Comparison of ENCODE assay signal across 8 mouse cellular contexts in genomic region chr19:42147170-42147768, GRCm38 (mm10). TPM values are rescaled to one million over a fixed set of nuclear protein-coding genes. Genes with fewer than 3 reads are reported as not detected.
DNase-seq lines count a peak whose midpoint lies in the region; ATAC-seq and TF ChIP-seq lines count a peak whose summit lies in the region.

TSS of gene Marveld1 (plus strand) at chr19:42147400.

- H3K9me3 ChIP-seq in E14TG2a.4 (ENCODE audit: low read length) = no peaks in the 10 kb centered on the region
- H3K9me3 ChIP-seq in forebrain, embryonic 13.5 days (replicated peaks) = no peaks in the 10 kb centered on the region

- peak within 1 kb of the TSS; percentile 77 for H3K9ac ChIP-seq in forebrain, embryonic 13.5 days

- H3K4me2 ChIP-seq in forebrain, embryonic 13.5 days = peak within 1 kb of the TSS; percentile 85

- DNase-seq in heart, postnatal 10 days = peak; percentile 86 to 88
- DNase-seq in kidney, postnatal 25 days = peak; percentile 80 to 91
- DNase-seq in lung, postnatal 36 days = peak; percentile 93
- peak; percentile 1 to 20 for DNase-seq in right cerebral cortex, adult 2 months (ENCODE audit: low spot score in 2 of 2)
- peak; percentile 81 for DNase-seq in yolk sac, embryonic 10.5 days (ENCODE audit: low spot score)

- H3K36me3 ChIP-seq in E14TG2a.4 (ENCODE audit: insufficient read depth, low read length) = peaks cover 28% of the 10 kb centered on the region
- H3K36me3 ChIP-seq in forebrain, embryonic 13.5 days (ENCODE audit: poor library complexity, severe bottlenecking) = no peaks in the 10 kb centered on the region

- intact Hi-C loops in heart, postnatal 10 days (cut with DNase I) = loop anchor here (5.0 kb wide), 1 partner anchor 165 kb away; the partner anchor contains the start of genes Mms19 and Ubtd1

- no peak for TF ChIP-seq CTCF in E14TG2a.4 (conservative IDR thresholded peaks at IDR 0.05; ENCODE audit: low read length)
- TF ChIP-seq CTCF in bone marrow, adult 2 months (IDR thresholded peaks at IDR 0.05; ENCODE audit: control insufficient read depth, insufficient read depth, low read length) = no peak

- peak; percentile 28; the same call in 1 of the 2 replicates for ATAC-seq in forebrain, embryonic 13.5 days

- peak within 1 kb of the TSS; percentile 86 for H3K4me3 ChIP-seq in E14TG2a.4 (replicated peaks; ENCODE audit: low read length)
- peak within 1 kb of the TSS; percentile 81 for H3K4me3 ChIP-seq in bone marrow, adult 2 months (replicated peaks; ENCODE audit: control insufficient read depth, low read depth, low read length)
- peak within 1 kb of the TSS; percentile 60 for H3K4me3 ChIP-seq in forebrain, embryonic 13.5 days

- peaks cover 37% of the 10 kb centered on the region for H3K27me3 ChIP-seq in E14TG2a.4 (ENCODE audit: insufficient read depth, low read length)
- H3K27me3 ChIP-seq in forebrain, embryonic 13.5 days = peaks cover 37% of the 10 kb centered on the region

- 2% methylated on average over 56 of the region's 57 CpGs for WGBS in bone marrow, adult 2 months
- under 1% methylated on average over 19 of the region's 57 CpGs for WGBS in forebrain, embryonic 13.5 days

- H3K27ac ChIP-seq in bone marrow, adult 2 months (ENCODE audit: control insufficient read depth, insufficient read depth, low read depth, low read length, poor library complexity) = peak within 1 kb of the TSS; percentile 75
- H3K27ac ChIP-seq in forebrain, embryonic 13.5 days = no peak within 1 kb of the TSS

- TF ChIP-seq POLR2A in bone marrow, adult 2 months (IDR thresholded peaks at IDR 0.05; ENCODE audit: borderline replicate concordance, control insufficient read depth, low read depth, low read length) = peak; percentile 17; the same call in 1 of the 2 replicates

- H3K4me1 ChIP-seq in E14TG2a.4 (replicated peaks; ENCODE audit: low read depth, low read length) = peaks cover 78% of the 10 kb centered on the region
- peaks cover 5% of the 10 kb centered on the region; the same call in 1 of the 2 replicates for H3K4me1 ChIP-seq in bone marrow, adult 2 months (ENCODE audit: control insufficient read depth, insufficient read depth, low read length)
- H3K4me1 ChIP-seq in forebrain, embryonic 13.5 days = peaks cover 17% of the 10 kb centered on the region

RNA-seq across cellular contexts. Expression of gene Marveld1, which starts in this region (rescaled TPM):
- polyA plus RNA-seq in bone marrow, adult 2 months (2011; ENCODE audit: insufficient read depth, insufficient read length, low replicate concordance, missing spikeins) = 8.4 and 16.9 TPM in 2 replicates
- 1.7 and 2.0 TPM in 2 replicates for polyA plus RNA-seq in forebrain, embryonic 13.5 days (2015; fragmentation: Nextera tagmentation; extraction: Ambion mirVana)
- total RNA-seq in heart, postnatal 10 days (2021) = 10 to 100 TPM; 30.3 to 31.2 TPM

Comparison
In these comparisons a context has a peak if more than half of its experiments do, and no peak if none do; other contexts are left out.
1. DNase-seq: peak in every context shown above with its lines; median percentile 93 in lung, postnatal 36 days; 87 in heart, postnatal 10 days; 86 in kidney, postnatal 25 days; 81 in yolk sac, embryonic 10.5 days; 10 in right cerebral cortex, adult 2 months.